Mouse (Mus musculus) lung, postnatal 0 days (tissue): ENCODE data around the gene Mrap. TPM values are rescaled to one million over a fixed set of nuclear protein-coding genes. Genes with fewer than 3 reads are reported as not detected.

Source experiments
- ATAC-seq: fragments of 200-750 bp; cut with Nextera tagmentation; 2 replicates; pipeline ENCODE4 v1.8.0; 2017; ENCODE audit warnings: moderate library complexity
- DNase-seq: peaks from one replicate; pipeline ENCODE4 v3.0.0-alpha.2; 2016; ENCODE audit warnings: low spot score
- H3K27ac ChIP-seq: fragments of 300-500 bp; sonication (generic); 2 replicates; pipeline ENCODE4 v1.5.1; 2014; ENCODE audit warnings: antibody characterized with exemption, mild to moderate bottlenecking, low read length, mixed read lengths
- H3K27me3 ChIP-seq: fragments of 300-500 bp; sonication (generic); replicated peaks from 2 replicates; pipeline ENCODE4 v1.6.1; 2014; ENCODE audit warnings: low read length, mixed read lengths; ENCODE audit not compliant: insufficient read depth
- H3K36me3 ChIP-seq: fragments of 300-500 bp; sonication (generic); 2 replicates; pipeline ENCODE4 v1.6.1; 2014; ENCODE audit warnings: low read length, mixed read lengths; ENCODE audit not compliant: insufficient read depth
- H3K4me1 ChIP-seq: fragments of 300-500 bp; sonication (generic); 2 replicates; pipeline ENCODE4 v1.6.1; 2014; ENCODE audit warnings: antibody characterized with exemption, low read depth, low read length, mixed read lengths; ENCODE audit not compliant: insufficient read depth
- H3K4me2 ChIP-seq: fragments of 300-500 bp; sonication (generic); replicated peaks from 2 replicates; pipeline ENCODE4 v1.6.1; 2014; ENCODE audit warnings: low read depth, mild to moderate bottlenecking, low read length, moderate library complexity, mixed read lengths
- H3K4me3 ChIP-seq: fragments of 300-500 bp; sonication (generic); 2 replicates; pipeline ENCODE4 v1.5.1; 2014; ENCODE audit warnings: low read depth, low read length
- H3K9ac ChIP-seq: fragments of 300-500 bp; sonication (generic); replicated peaks from 2 replicates; pipeline ENCODE4 v1.6.1; 2014; ENCODE audit warnings: low read depth, mild to moderate bottlenecking
- H3K9me3 ChIP-seq: fragments of 300-500 bp; sonication (generic); 2 replicates; pipeline ENCODE4 v1.6.1; 2016; ENCODE audit warnings: low read length, mixed read lengths
- CTCF ChIP-seq: IDR thresholded peaks from 2 replicates; pipeline ENCODE4 v1.5.1; 2016; ENCODE audit warnings: antibody characterized with exemption, mild to moderate bottlenecking
- EP300 ChIP-seq: IDR thresholded peaks from 2 replicates; pipeline ENCODE4 v1.6.1; 2016; ENCODE audit warnings: antibody characterized with exemption, mild to moderate bottlenecking, control low read depth
- WGBS: fragments of 180-500 bp; shearing (Covaris S2); extraction: QIAGEN DNeasy Blood & Tissue Kit; methylation state at CpG from one replicate; pipeline ENCODE4 v1.1.7; 2014; 5-methylcytosine and 5-hydroxymethylcytosine counted together
- polyA plus RNA-seq: library from polyadenylated mRNA; unstranded; fragments of >200 nt; fragmentation: Nextera tagmentation; extraction: Ambion mirVana; gene quantifications from 2 replicates; pipeline ENCODE4 v1.2.1, GENCODE M21; 2015

The Mrap gene
- polyA plus RNA-seq, 1 experiment from 2014 or later = 4.4 TPM

GRCm38 (mm10) chr16:90699390-90699789 lies 38.6 kb upstream of the Mrap start:
- H3K9me3 ChIP-seq = no peaks in the 10 kb centered on the region
- H3K27me3 ChIP-seq = no peaks in the 10 kb centered on the region
- no peaks in the 10 kb centered on the region for H3K36me3 ChIP-seq
- no peak overlapping the region for H3K27ac ChIP-seq
- H3K4me1 ChIP-seq = peaks cover 5% of the 10 kb centered on the region
- no peak for TF ChIP-seq CTCF
- TF ChIP-seq EP300 = no peak
- no peak overlapping the region for H3K9ac ChIP-seq
- H3K4me2 ChIP-seq = no peak overlapping the region
- ATAC-seq (no peak), DNase-seq (no peak)
- H3K4me3 ChIP-seq = no peak overlapping the region
- 82% methylated on average over 14 of the region's 14 CpGs for WGBS

- Histone ChIP-seq H3K27me3 (no peaks in the 10 kb centered on the region), H3K36me3 (no peaks in the 10 kb centered on the region), H3K4me3 (no peak overlapping the region), H3K27ac (no peak overlapping the region), H3K9ac (no peak overlapping the region), H3K4me1 (peaks cover under 1% of the 10 kb centered on the region), H3K4me2 (no peak overlapping the region), H3K9me3 (no peaks in the 10 kb centered on the region)
- no peak for DNase-seq
- WGBS = 88% methylated on average over 2 of the region's 2 CpGs
- no peak for ATAC-seq
- no peak for TF ChIP-seq CTCF
- no peak for TF ChIP-seq EP300
Observed at GRCm38 (mm10) chr16:90701541-90701940, 36.5 kb upstream of the Mrap start.

- ATAC-seq (peak; percentile 67), DNase-seq (peak; percentile 59)
- WGBS = 0% methylated on average over 1 of the region's 1 CpGs
- Histone ChIP-seq H3K9ac (no peak overlapping the region), H3K36me3 (no peaks in the 10 kb centered on the region), H3K4me3 (no peak overlapping the region), H3K27me3 (no peaks in the 10 kb centered on the region), H3K27ac (peak overlapping the region; percentile 68), H3K9me3 (no peaks in the 10 kb centered on the region), H3K4me1 (no peaks in the 10 kb centered on the region), H3K4me2 (no peak overlapping the region)
- TF ChIP-seq CTCF = no peak
- peak; percentile 56 for TF ChIP-seq EP300
Observed at GRCm38 (mm10) chr16:90703646-90704045, 34.4 kb upstream of the Mrap start.

- H3K4me2 ChIP-seq = no peak overlapping the region
- H3K4me3 ChIP-seq = no peak overlapping the region
- no peaks in the 10 kb centered on the region for H3K36me3 ChIP-seq
- 39% methylated on average over 13 of the region's 13 CpGs for WGBS
- no peaks in the 10 kb centered on the region for H3K27me3 ChIP-seq
- no peaks in the 10 kb centered on the region for H3K9me3 ChIP-seq
- H3K4me1 ChIP-seq = no peaks in the 10 kb centered on the region
- DNase-seq = peak; percentile 70
- no peak; the same call in 1 of the 2 replicates for TF ChIP-seq EP300
- no peak for TF ChIP-seq CTCF
- peak overlapping the region; percentile 68 for H3K27ac ChIP-seq
- H3K9ac ChIP-seq = no peak overlapping the region
- ATAC-seq = peak; percentile 75
Observed at GRCm38 (mm10) chr16:90704161-90704825, 33.7 kb upstream of the Mrap start.

- no peaks in the 10 kb centered on the region for H3K27me3 ChIP-seq
- no peak overlapping the region for H3K9ac ChIP-seq
- TF ChIP-seq EP300 (peak; percentile 68), CTCF (no peak)
- DNase-seq (peak; percentile 71), ATAC-seq (peak; percentile 41)
- H3K9me3 ChIP-seq = no peaks in the 10 kb centered on the region
- no peaks in the 10 kb centered on the region for H3K4me1 ChIP-seq
- H3K27ac ChIP-seq = peak overlapping the region; percentile 66
- H3K4me3 ChIP-seq = no peak overlapping the region
- no peak overlapping the region for H3K4me2 ChIP-seq
- 6% methylated on average over 3 of the region's 3 CpGs for whole genome bisulfite sequencing
- no peaks in the 10 kb centered on the region for H3K36me3 ChIP-seq
Observed at GRCm38 (mm10) chr16:90706279-90706678, 31.7 kb upstream of the Mrap start.

- DNase-seq (peak; percentile 68), ATAC-seq (peak; percentile 42; the same call in 1 of the 2 replicates)
- H3K27me3 ChIP-seq = no peaks in the 10 kb centered on the region
- H3K4me3 ChIP-seq = no peak overlapping the region
- H3K9ac ChIP-seq = no peak overlapping the region
- H3K36me3 ChIP-seq = no peaks in the 10 kb centered on the region
- H3K9me3 ChIP-seq = no peaks in the 10 kb centered on the region
- TF ChIP-seq EP300 = no peak
- TF ChIP-seq CTCF = no peak
- H3K4me1 ChIP-seq = no peaks in the 10 kb centered on the region
- H3K27ac ChIP-seq = peak overlapping the region; percentile 38; the same call in 1 of the 2 replicates
- peak overlapping the region; percentile 22 for H3K4me2 ChIP-seq
- 34% methylated on average over 17 of the region's 17 CpGs for WGBS
Observed at GRCm38 (mm10) chr16:90709711-90710289, 28.2 kb upstream of the Mrap start.
